Mouse (Mus musculus): ENCODE measurements around the gene H2al1k. TPM values are rescaled to one million over a fixed set of nuclear protein-coding genes. Genes with fewer than 3 reads are reported as not detected.

The H2al1k gene
- polyA plus RNA-seq (2017; shearing (Covaris generic)) = 0.71 TPM

GRCm38 (mm10) chrX:9350327-9350726 lies at the start of gene H2al1k:
TSS of gene H2al1k (plus strand) at chrX:9350627.

Other genes starting within 250 kb of the H2al1k start
- gene 4930402K13Rik, start 246.1 kb upstream of the H2al1k start, polyA plus RNA-seq (2017; shearing (Covaris generic)) = not detected
- gene Lancl3, start 150.7 kb upstream of the H2al1k start, polyA plus RNA-seq (2017; shearing (Covaris generic)) = 0.23 TPM
- gene Gm14862, start 93.7 kb upstream of the H2al1k start, polyA plus RNA-seq (2017; shearing (Covaris generic)) = 0.31 TPM
- gene Xk, start 77.9 kb upstream of the H2al1k start, polyA plus RNA-seq (2017; shearing (Covaris generic)) = 2.4 TPM
- gene H2al1m, start 66.9 kb upstream of the H2al1k start, polyA plus RNA-seq (2017; shearing (Covaris generic)) = not detected
- gene Cybb, start 137.1 kb downstream of the H2al1k start, polyA plus RNA-seq (2017; shearing (Covaris generic)) = 20.3 TPM
- not detected for gene H2al1o, start 221.8 kb downstream of the H2al1k start, polyA plus RNA-seq (2017; shearing (Covaris generic))

Data from CD4-positive, CD25-positive, alpha-beta regulatory T cell (primary cell).